Comparison of ENCODE assay signal across 10 mouse cellular contexts in the genomic region with DNA sequence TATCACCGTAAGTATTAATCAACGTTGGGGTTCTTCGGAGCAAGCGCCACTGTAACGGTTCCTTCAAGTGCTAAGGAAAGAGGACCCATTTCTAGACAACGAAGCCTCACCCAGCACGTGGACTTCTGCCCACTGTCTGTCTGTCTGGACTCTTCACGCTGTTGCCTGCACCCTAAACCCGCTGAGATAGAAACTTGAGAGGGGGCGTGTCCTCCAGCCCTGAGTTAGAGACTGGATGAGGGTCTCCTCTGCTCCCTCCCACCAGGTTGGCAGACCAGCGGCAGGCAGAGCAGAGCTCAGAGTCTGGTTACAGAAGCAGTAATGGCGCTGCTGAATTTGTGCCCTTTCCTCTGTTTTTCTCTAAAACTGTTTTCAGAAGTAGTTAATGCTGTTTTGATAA. TPM values are rescaled to one million over a fixed set of nuclear protein-coding genes. Genes with fewer than 3 reads are reported as not detected.
A peak's percentile ranks its signal among the peaks of the same experiment; 100 is the strongest.
DNase-seq lines count a peak whose midpoint lies in the region; ATAC-seq lines count a peak whose summit lies in the region.
"Had no signal": no experiment of that assay in that cellular context is flagged by ENCODE, and none has a peak within 500 bp of the region (broad histone marks: within the 10 kb centered on the region; RNA-seq: fewer than 3 reads in every experiment).

No protein-coding gene starts in this region.

- H3K4me3 ChIP-seq in kidney, embryonic 14.5 days (ENCODE audit: low read length), result peak overlapping the region; percentile 29
- H3K4me3 ChIP-seq in embryonic facial prominence, embryonic 11.5 days (ENCODE audit: low read depth, low read length), result 0 out of 2 replicates have a peak overlapping the region, but pooled peaks have one; percentile 6
- peak overlapping the region; percentile 14 for H3K4me3 ChIP-seq in intestine, embryonic 14.5 days (ENCODE audit: low read depth, low read length)

- H3K27me3 ChIP-seq in kidney, embryonic 14.5 days (ENCODE audit: control insufficient read depth, insufficient read depth, low read length), result no peaks in the 10 kb centered on the region
- no peaks in the 10 kb centered on the region for H3K27me3 ChIP-seq in embryonic facial prominence, embryonic 11.5 days (ENCODE audit: control insufficient read depth, insufficient read depth, low read length)
- H3K27me3 ChIP-seq in intestine, embryonic 14.5 days (replicated peaks; ENCODE audit: control insufficient read depth, insufficient read depth, low read length), result no peaks in the 10 kb centered on the region

- H3K36me3 ChIP-seq in kidney, embryonic 14.5 days (ENCODE audit: control insufficient read depth, insufficient read depth, low read length), result no peaks in the 10 kb centered on the region
- H3K36me3 ChIP-seq in embryonic facial prominence, embryonic 11.5 days (replicated peaks; ENCODE audit: control insufficient read depth, insufficient read depth, low read depth, low read length), result no peaks in the 10 kb centered on the region
- H3K36me3 ChIP-seq in intestine, embryonic 14.5 days (ENCODE audit: control insufficient read depth, insufficient read depth, low read length), result no peaks in the 10 kb centered on the region

- H3K27ac ChIP-seq in kidney, embryonic 14.5 days (ENCODE audit: low read depth, low read length), result no peak overlapping the region
- no peak overlapping the region for H3K27ac ChIP-seq in embryonic facial prominence, embryonic 11.5 days (replicated peaks; ENCODE audit: low read depth, low read length)
- no peak overlapping the region for H3K27ac ChIP-seq in intestine, embryonic 14.5 days (ENCODE audit: low read depth)

- 8% methylated on average over 12 of the region's 12 CpGs for WGBS in kidney, embryonic 14.5 days
- WGBS in embryonic facial prominence, embryonic 11.5 days, result 7% methylated on average over 12 of the region's 12 CpGs
- 6% methylated on average over 12 of the region's 12 CpGs for WGBS in intestine, embryonic 14.5 days

- H3K4me2 ChIP-seq in kidney, embryonic 14.5 days (replicated peaks; ENCODE audit: low read depth, low read length), result peak overlapping the region; percentile 52
- peak overlapping the region; percentile 56 for H3K4me2 ChIP-seq in embryonic facial prominence, embryonic 11.5 days (ENCODE audit: low read depth, low read length)
- H3K4me2 ChIP-seq in intestine, embryonic 14.5 days (ENCODE audit: low read length), result peak overlapping the region; percentile 49

- DNase-seq in kidney, adult 18-20 months, result no peak
- DNase-seq in embryonic facial prominence, embryonic 11.5 days (ENCODE audit: low spot score), result peak; percentile 70
- peak; percentile 69 for DNase-seq in intestine, embryonic 14.5 days (ENCODE audit: low spot score)
- DNase-seq in neural tube, embryonic 10.5 days (ENCODE audit: extremely low spot score, low spot score), result peak; percentile 61
- DNase-seq in adrenal gland, adult 2 months, result no peak
- no peak for DNase-seq in cerebellum, adult 8-10 months
- no peak for DNase-seq in cerebellum, adult 9-11 months

- peak overlapping the region; percentile 8; the same call in 1 of the 2 replicates for H3K9ac ChIP-seq in kidney, embryonic 14.5 days (ENCODE audit: low read depth, low read length)
- H3K9ac ChIP-seq in embryonic facial prominence, embryonic 11.5 days (replicated peaks; ENCODE audit: low read length), result peak overlapping the region; percentile 32; the same call in 1 of the 2 replicates
- H3K9ac ChIP-seq in intestine, embryonic 14.5 days (ENCODE audit: low read length), result peak overlapping the region; percentile 16; the same call in 1 of the 2 replicates

- H3K9me3 ChIP-seq in kidney, embryonic 14.5 days (ENCODE audit: control insufficient read depth, low read length), result no peaks in the 10 kb centered on the region
- no peaks in the 10 kb centered on the region for H3K9me3 ChIP-seq in embryonic facial prominence, embryonic 11.5 days (replicated peaks; ENCODE audit: control insufficient read depth, low read length)
- H3K9me3 ChIP-seq in intestine, embryonic 14.5 days (ENCODE audit: control insufficient read depth, low read length), result no peaks in the 10 kb centered on the region

- peak; percentile 72; the same call in 1 of the 2 replicates for ATAC-seq in kidney, embryonic 14.5 days (ENCODE audit: low FRiP score, low TSS enrichment)
- no peak; the same call in 1 of the 2 replicates for ATAC-seq in embryonic facial prominence, embryonic 11.5 days (replicated peaks; ENCODE audit: insufficient number of reproducible peaks, low FRiP score, low TSS enrichment, low read depth)
- ATAC-seq in intestine, embryonic 14.5 days (replicated peaks; ENCODE audit: low FRiP score, low TSS enrichment, low read depth), result no peak

- H3K4me1 ChIP-seq in kidney, embryonic 14.5 days (ENCODE audit: control insufficient read depth, insufficient read depth, low read length), result peaks cover 21% of the 10 kb centered on the region
- H3K4me1 ChIP-seq in embryonic facial prominence, embryonic 11.5 days (ENCODE audit: control insufficient read depth, insufficient read depth, low read length), result no peaks in the 10 kb centered on the region; the same call in none of the 2 replicates
- H3K4me1 ChIP-seq in intestine, embryonic 14.5 days (replicated peaks; ENCODE audit: control insufficient read depth, insufficient read depth, low read length), result peaks cover 29% of the 10 kb centered on the region

RNA-seq across cellular contexts. Expression of a gene that starts 10.0 kb away (rescaled TPM):
- 0.35 and 0.86 TPM in 2 replicates for polyA plus RNA-seq in kidney, embryonic 14.5 days (2014; fragmentation: Nextera tagmentation; extraction: Ambion mirVana)
- 0.88 and 1.2 TPM in 2 replicates for polyA plus RNA-seq in embryonic facial prominence, embryonic 11.5 days (2014; fragmentation: Nextera tagmentation; extraction: Ambion mirVana)
- polyA plus RNA-seq in intestine, embryonic 14.5 days (2014; fragmentation: Nextera tagmentation; extraction: Ambion mirVana), result 0.08 and 0.20 TPM in 2 replicates
- not detected for total RNA-seq in adrenal gland, adult 2 months (2021)
- 0.02 TPM in 1 of 2 replicates, not detected in the other for polyA plus RNA-seq in adrenal gland, adult 2 months (2012; rRNA removed)
- total RNA-seq: CH12.LX; granulocyte monocyte progenitor cell, adult 5-6 weeks had no signal

Comparison
In these comparisons a context has a peak if more than half of its experiments do, and no peak if none do; other contexts are left out.
1. DNase-seq: peak in embryonic facial prominence, embryonic 11.5 days (single experiment), intestine, embryonic 14.5 days (single experiment) and neural tube, embryonic 10.5 days (single experiment); none in kidney, adult 18-20 months (single experiment), adrenal gland, adult 2 months (single experiment), cerebellum, adult 8-10 months (single experiment) and cerebellum, adult 9-11 months (single experiment).
2. Peak in every context shown above with its lines, with median percentiles within 50 percentile points of each other: H3K4me2 ChIP-seq, H3K4me3 ChIP-seq and H3K9ac ChIP-seq.